28 mouse cellular contexts compared by ENCODE assay signal in the genomic region with DNA sequence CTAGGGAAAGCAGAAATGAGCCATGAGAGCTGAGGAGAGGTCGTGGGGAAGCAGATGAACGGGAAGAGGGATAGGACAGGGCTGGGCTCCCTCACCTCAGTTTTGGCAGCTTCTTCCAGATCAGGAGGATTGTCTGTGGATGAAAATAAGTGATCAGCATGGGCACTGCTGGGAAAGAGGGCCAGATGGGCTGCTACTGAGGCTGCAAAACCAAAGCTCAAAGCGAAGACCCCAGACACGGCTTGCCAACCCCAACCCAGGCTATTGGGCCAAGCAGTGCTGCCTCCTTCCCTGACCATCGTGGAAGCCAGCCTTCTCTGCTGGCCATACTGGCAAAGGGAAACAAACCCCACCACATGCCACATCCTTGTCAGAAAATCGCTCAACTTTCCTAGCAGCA. TPM values are rescaled to one million over a fixed set of nuclear protein-coding genes. Genes with fewer than 3 reads are reported as not detected.
DNase-seq lines count a peak whose midpoint lies in the region; TF ChIP-seq lines count a peak whose summit lies in the region.
"Had no signal": no experiment of that assay in that cellular context is flagged by ENCODE, and none has a peak within 500 bp of the region (broad histone marks: within the 10 kb centered on the region; RNA-seq: fewer than 3 reads in every experiment).

No protein-coding gene starts in this region.

- H3K9ac ChIP-seq in liver, adult 2 months (ENCODE audit: low read depth, low read length): no peak overlapping the region

- no peak for TF ChIP-seq POLR2A in liver, adult 2 months (IDR thresholded peaks at IDR 0.05; ENCODE audit: extremely low read depth, insufficient read depth, low read length)

- intact Hi-C loops in left cerebral cortex, postnatal 4 days (cut with DNase I): no loop called here

- H3K27ac ChIP-seq in liver, adult 2 months (replicated peaks; ENCODE audit: insufficient read depth, low read depth, low read length): peak overlapping the region; percentile 13

- peaks cover 3% of the 10 kb centered on the region for H3K4me1 ChIP-seq in liver, adult 2 months (ENCODE audit: control insufficient read depth, insufficient read depth, low read length)

- no peak overlapping the region for H3K4me3 ChIP-seq in liver, adult 2 months (ENCODE audit: insufficient read depth, low read depth, low read length)

- WGBS in liver, adult 2 months: 86% methylated on average over 6 of the region's 6 CpGs

- TF ChIP-seq CTCF in liver, adult 2 months (IDR thresholded peaks at IDR 0.05; ENCODE audit: low read depth, low read length): no peak

- H3K79me2 ChIP-seq in liver, adult 2 months (ENCODE audit: control insufficient read depth, insufficient read depth, low read length): no peaks in the 10 kb centered on the region

- DNase-seq in cerebellum, postnatal 10 days: peak; percentile 65 to 78
- DNase-seq in cerebellum, postnatal 36 days: no peak
- DNase-seq in cerebellum, postnatal 14 days: peak; percentile 56 to 59
- no peak for DNase-seq in cerebellum, adult 9-10 months
- DNase-seq in left cerebral cortex, postnatal 4 days: peak; percentile 3
- DNase-seq in left cerebral cortex, adult 8-10 months (ENCODE audit: low spot score in 2 of 2): no peak
- DNase-seq in liver, adult 2 months (ENCODE audit: extremely low read depth, low read depth, low spot score): no peak
- no peak for DNase-seq in liver
- DNase-seq: adrenal gland, adult 2 months; adrenal gland, adult 8-10 months; adrenal gland, postnatal 10 days; adrenal gland, postnatal 14 days; adrenal gland, postnatal 25 days; adrenal gland, postnatal 36 days; B cell, adult 2 months; cerebellum, adult 11 months; cerebellum, adult 11-12 months had no signal

- no peaks in the 10 kb centered on the region for H3K27me3 ChIP-seq in liver, adult 2 months (ENCODE audit: control insufficient read depth, insufficient read depth, low read length)
- H3K27me3 ChIP-seq: CH12.LX had no signal

- peaks cover 4% of the 10 kb centered on the region for H3K36me3 ChIP-seq in liver, adult 2 months (ENCODE audit: control insufficient read depth, insufficient read depth, low read length)
- H3K36me3 ChIP-seq: G1E had no signal

RNA-seq across cellular contexts. Expression of gene Fcgr2b, which starts 15.2 kb away (rescaled TPM):
- 1 to 10 TPM; 2.3 to 2.6 TPM for total RNA-seq in left cerebral cortex, postnatal 4 days (2021)
- 10 to 100 TPM in 2 of 4 experiments, 1 to 10 TPM in 2; 4.8 to 24.1 (median 10.7) TPM for total RNA-seq in left cerebral cortex, adult 8-10 months (2022)
- total RNA-seq in liver, adult 2 months (2014; rRNA removed): 56.6 and 68.7 TPM in 2 replicates
- 18.6 and 34.9 TPM in 2 replicates for polyA plus RNA-seq in liver, adult 2 months (2012; rRNA removed)

RNA-seq across cellular contexts. Expression of gene Fcrla, which starts 33.7 kb away (rescaled TPM):
- total RNA-seq in left cerebral cortex, postnatal 4 days (2021): not detected
- total RNA-seq in left cerebral cortex, adult 8-10 months (2022): not detected
- 0.83 and 1.1 TPM in 2 replicates for total RNA-seq in liver, adult 2 months (2014; rRNA removed)
- 0.37 and 1.1 TPM in 2 replicates for polyA plus RNA-seq in liver, adult 2 months (2012; rRNA removed)
- total RNA-seq: ES-E14 had no signal
- polyA plus RNA-seq: brain, embryonic 14.5 days; C2C12; Patski had no signal

RNA-seq across cellular contexts. Expression of gene Fcrlb, which starts 48.4 kb away (rescaled TPM):
- total RNA-seq in left cerebral cortex, postnatal 4 days (2021): not detected
- total RNA-seq in left cerebral cortex, adult 8-10 months (2022): 1 to 10 TPM in 3 of 4 experiments, under 1 TPM in 1; 0.46 to 1.3 (median 1.1) TPM
- 0.18 and 0.20 TPM in 2 replicates for total RNA-seq in liver, adult 2 months (2014; rRNA removed)
- polyA plus RNA-seq in liver, adult 2 months (2012; rRNA removed): 0.11 TPM in 1 of 2 replicates, not detected in the other
- total RNA-seq: adrenal gland, adult 18-20 months; adrenal gland, adult 2 months; adrenal gland, adult 8-10 months; adrenal gland, postnatal 14 days; adrenal gland, postnatal 25 days; adrenal gland, postnatal 36 days; adrenal gland, postnatal 4 days; CH12.LX; ES-E14; G1E; MEL had no signal
- polyA plus RNA-seq: activated CD4-positive, CD25-positive, alpha-beta regulatory T cell, adult 4 months; C2C12; CD4-positive, CD25-positive, alpha-beta regulatory T cell, adult 4 months; G1E had no signal

RNA-seq across cellular contexts. Expression of gene Fcgr4, which starts 57.6 kb away (rescaled TPM):
- total RNA-seq in left cerebral cortex, postnatal 4 days (2021): not detected
- under 1 TPM in 3 of 4 experiments, not detected in 1; 0.30 to 0.72 (median 0.43) TPM for total RNA-seq in left cerebral cortex, adult 8-10 months (2022)
- total RNA-seq in liver, adult 2 months (2014; rRNA removed): 8.4 and 10.3 TPM in 2 replicates
- polyA plus RNA-seq in liver, adult 2 months (2012; rRNA removed): 3.1 and 4.5 TPM in 2 replicates
- total RNA-seq: MEL had no signal

Comparison
In these comparisons a context has a peak if more than half of its experiments do, and no peak if none do; other contexts are left out.
1. DNase-seq: peak in cerebellum, postnatal 10 days (2 of 2), cerebellum, postnatal 14 days (2 of 2) and left cerebral cortex, postnatal 4 days (single experiment); none in cerebellum, postnatal 36 days (0 of 2), cerebellum, adult 9-10 months (single experiment), left cerebral cortex, adult 8-10 months (0 of 2), liver, adult 2 months (single experiment) and liver (single experiment).